Mouse (Mus musculus): ENCODE measurements around the gene Plekha8. TPM values are rescaled to one million over a fixed set of nuclear protein-coding genes. Genes with fewer than 3 reads are reported as not detected.

Plekha8 gene
- total RNA-seq, 4 experiments from 2014 or later = 11.1 to 14.3 (median 12.6) TPM

- DNase-seq (ENCODE audit: low spot score in 2 of 2) = no peak
These were observed 8.7 kb upstream of the Plekha8 start for GRCm38 (mm10) chr6:54586175-54586574.

- DNase-seq (ENCODE audit: low spot score in 2 of 2) = no peak
These were observed 8.0 kb upstream of the Plekha8 start for GRCm38 (mm10) chr6:54586911-54587310.

- no peak for DNase-seq (ENCODE audit: low spot score in 2 of 2)
These were observed 7.2 kb upstream of the Plekha8 start for GRCm38 (mm10) chr6:54587683-54588082.

- no peak for DNase-seq (ENCODE audit: low spot score in 2 of 2)
These were observed 6.7 kb upstream of the Plekha8 start for GRCm38 (mm10) chr6:54588212-54588611.

- DNase-seq (ENCODE audit: low spot score in 2 of 2) = no peak
These were observed 4.2 kb upstream of the Plekha8 start for GRCm38 (mm10) chr6:54590691-54591090.

- no peak for DNase-seq (ENCODE audit: low spot score in 2 of 2)
These were observed 3.1 kb upstream of the Plekha8 start for GRCm38 (mm10) chr6:54591778-54592177.

GRCm38 (mm10) chr6:54592938-54593535 lies 1.9 kb upstream of the Plekha8 start:
- DNase-seq (ENCODE audit: low spot score in 2 of 2) = peak; percentile 93 to 96

GRCm38 (mm10) chr6:54593766-54594468 lies 994 bp upstream of the Plekha8 start:
- no peak for DNase-seq (ENCODE audit: low spot score in 2 of 2)

GRCm38 (mm10) chr6:54595330-54595878 lies 493 bp downstream of the Plekha8 start:
- DNase-seq (ENCODE audit: low spot score in 2 of 2) = no peak

GRCm38 (mm10) chr6:54597208-54597607 lies 2.3 kb downstream of the Plekha8 start, which contains the start of gene Fkbp14:
Gene Fkbp14 (minus strand): TSS chr6:54597308.
- no peak for DNase-seq (ENCODE audit: low spot score in 2 of 2)

GRCm38 (mm10) chr6:54597711-54598110 lies 2.8 kb downstream of the Plekha8 start:
- DNase-seq (ENCODE audit: low spot score in 2 of 2) = no peak

GRCm38 (mm10) chr6:54600681-54601347 lies 5.9 kb downstream of the Plekha8 start:
- DNase-seq (ENCODE audit: low spot score in 2 of 2) = no peak

GRCm38 (mm10) chr6:54602891-54603290 lies 8.0 kb downstream of the Plekha8 start:
- DNase-seq (ENCODE audit: low spot score in 2 of 2) = no peak

GRCm38 (mm10) chr6:54604001-54604715 lies 9.2 kb downstream of the Plekha8 start:
- DNase-seq (ENCODE audit: low spot score in 2 of 2) = no peak

GRCm38 (mm10) chr6:54606241-54606640 lies 11.3 kb downstream of the Plekha8 start:
- DNase-seq (ENCODE audit: low spot score in 2 of 2) = no peak

- DNase-seq (ENCODE audit: low spot score in 2 of 2) = no peak
These were observed 22.5 kb downstream of the Plekha8 start for GRCm38 (mm10) chr6:54617363-54617762.

GRCm38 (mm10) chr6:54619530-54619929 lies 24.6 kb downstream of the Plekha8 start:
- DNase-seq (ENCODE audit: low spot score in 2 of 2) = no peak

GRCm38 (mm10) chr6:54620357-54620756 lies 25.4 kb downstream of the Plekha8 start:
- no peak for DNase-seq (ENCODE audit: low spot score in 2 of 2)

- no peak for DNase-seq (ENCODE audit: low spot score in 2 of 2)
These were observed 33.5 kb downstream of the Plekha8 start for GRCm38 (mm10) chr6:54628381-54628780.

GRCm38 (mm10) chr6:54629734-54630133 lies 34.8 kb downstream of the Plekha8 start:
- DNase-seq (ENCODE audit: low spot score in 2 of 2) = no peak

GRCm38 (mm10) chr6:54631462-54631861 lies 36.6 kb downstream of the Plekha8 start:
- DNase-seq (ENCODE audit: low spot score in 2 of 2) = peak in 1 of 2 experiments; percentile 28

Data from layer of hippocampus, adult 8-10 months (tissue).